Mouse (Mus musculus): ENCODE data around the gene Taf11. TPM values are rescaled to one million over a fixed set of nuclear protein-coding genes. Genes with fewer than 3 reads are reported as not detected.

Taf11 gene
- 95.5 and 96.3 TPM in 2 replicates for polyA plus RNA-seq (2016; fragmentation: Nextera tagmentation; extraction: Ambion mirVana)

- Histone ChIP-seq H3K36me3 (peaks cover 6% of the 10 kb centered on the region), H3K4me1 (peaks cover 46% of the 10 kb centered on the region), H3K27ac (replicated peaks) (peak within 1 kb of the TSS; percentile 91), H3K27me3 (ENCODE audit: low read depth, poor library complexity, severe bottlenecking) (no peaks in the 10 kb centered on the region), H3K9me3 (replicated peaks) (no peaks in the 10 kb centered on the region), H3K4me3 (peak within 1 kb of the TSS; percentile 98)
- DNase-seq (ENCODE audit: low spot score): no peak
- WGBS: 2% methylated on average over 53 of the region's 53 CpGs
Measured at GRCm38 (mm10) chr17:27909622-27910500, at the start of gene Taf11. Taf11 (minus strand) TSS chr17:27909844.

DNA sequence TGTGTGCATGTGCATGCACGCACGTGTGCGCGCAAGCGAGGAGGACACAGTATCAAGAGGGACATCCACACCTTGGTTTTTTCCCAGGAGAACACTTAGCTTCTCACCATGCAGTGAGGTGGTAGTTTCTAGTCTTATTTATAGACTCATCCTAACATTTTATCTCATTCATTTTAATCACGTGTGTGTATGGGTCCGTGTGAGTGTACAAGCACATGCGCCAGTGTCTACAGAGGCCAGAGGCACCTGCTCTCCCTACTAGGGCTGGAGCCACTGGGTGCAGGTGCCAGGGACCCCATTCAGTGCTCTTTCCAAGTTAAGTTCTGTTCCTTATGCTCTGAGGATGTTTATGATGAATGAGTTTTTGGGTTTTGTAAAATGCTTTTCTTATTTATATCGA lies 48.0 kb upstream of the Taf11 start:
- no peaks in the 10 kb centered on the region for H3K9me3 ChIP-seq (replicated peaks)
- H3K36me3 ChIP-seq: no peaks in the 10 kb centered on the region
- H3K27me3 ChIP-seq (ENCODE audit: low read depth, poor library complexity, severe bottlenecking): no peaks in the 10 kb centered on the region
- WGBS: 96% methylated on average over 9 of the region's 9 CpGs
- H3K27ac ChIP-seq (replicated peaks): no peak overlapping the region
- no peak overlapping the region for H3K4me3 ChIP-seq
- no peak for DNase-seq (ENCODE audit: low spot score)
- peaks cover 12% of the 10 kb centered on the region; the same call in 1 of the 2 replicates for H3K4me1 ChIP-seq

- Histone ChIP-seq H3K27me3 (ENCODE audit: low read depth, poor library complexity, severe bottlenecking) (no peaks in the 10 kb centered on the region), H3K36me3 (no peaks in the 10 kb centered on the region), H3K4me1 (peaks cover 7% of the 10 kb centered on the region; the same call in 1 of the 2 replicates), H3K9me3 (replicated peaks) (no peaks in the 10 kb centered on the region), H3K4me3 (no peak overlapping the region), H3K27ac (replicated peaks) (peak overlapping the region; percentile 3; the same call in 1 of the 2 replicates)
- WGBS: 75% methylated on average over 14 of the region's 14 CpGs
- no peak for DNase-seq (ENCODE audit: low spot score)
Measured at GRCm38 (mm10) chr17:27954629-27955402, 45.2 kb upstream of the Taf11 start.

DNA sequence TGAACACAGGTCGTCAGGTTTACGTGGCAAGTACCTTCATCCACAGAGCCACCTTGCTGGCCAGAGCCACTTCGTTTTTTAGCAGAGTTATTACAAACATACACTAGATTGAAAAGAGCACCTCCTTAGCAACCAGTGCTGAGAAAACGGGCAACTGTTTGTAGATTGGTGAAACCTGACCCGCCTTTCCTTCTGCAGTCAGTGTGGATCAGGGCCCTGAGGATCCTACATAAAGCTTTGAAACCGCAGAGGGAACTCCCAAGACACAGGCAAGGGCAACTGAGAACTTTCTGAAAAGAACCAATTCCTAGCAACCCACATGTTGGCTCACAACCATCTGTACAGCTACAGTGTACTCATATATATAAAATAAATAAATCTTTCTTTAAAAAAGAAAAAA lies 43.5 kb upstream of the Taf11 start:
- H3K4me3 ChIP-seq: no peak overlapping the region
- peaks cover 7% of the 10 kb centered on the region; the same call in 1 of the 2 replicates for H3K4me1 ChIP-seq
- no peaks in the 10 kb centered on the region for H3K36me3 ChIP-seq
- no peaks in the 10 kb centered on the region for H3K9me3 ChIP-seq (replicated peaks)
- no peaks in the 10 kb centered on the region for H3K27me3 ChIP-seq (ENCODE audit: low read depth, poor library complexity, severe bottlenecking)
- H3K27ac ChIP-seq (replicated peaks): no peak overlapping the region
- WGBS: 77% methylated on average over 6 of the region's 6 CpGs
- DNase-seq (ENCODE audit: low spot score): no peak

- 92% methylated on average over 2 of the region's 2 CpGs for WGBS
Measured at GRCm38 (mm10) chr17:27947155-27947554, 37.5 kb upstream of the Taf11 start.

GRCm38 (mm10) chr17:27946371-27946770 lies 36.7 kb upstream of the Taf11 start:
- Histone ChIP-seq H3K9me3 (replicated peaks) (no peaks in the 10 kb centered on the region), H3K27me3 (ENCODE audit: low read depth, poor library complexity, severe bottlenecking) (no peaks in the 10 kb centered on the region), H3K27ac (replicated peaks) (0 out of 2 replicates have a peak overlapping the region, but pooled peaks have one; percentile 38), H3K4me1 (peaks cover 23% of the 10 kb centered on the region), H3K4me3 (no peak overlapping the region), H3K36me3 (no peaks in the 10 kb centered on the region)
- 91% methylated on average over 8 of the region's 8 CpGs for WGBS
- DNase-seq (ENCODE audit: low spot score): no peak

More at GRCm38 (mm10) chr17:27947155-27947554, 37.5 kb upstream of the Taf11 start:
- Histone ChIP-seq H3K4me1 (peaks cover 15% of the 10 kb centered on the region), H3K36me3 (no peaks in the 10 kb centered on the region), H3K27ac (replicated peaks) (0 out of 2 replicates have a peak overlapping the region, but pooled peaks have one; percentile 3), H3K9me3 (replicated peaks) (no peaks in the 10 kb centered on the region), H3K4me3 (no peak overlapping the region), H3K27me3 (ENCODE audit: low read depth, poor library complexity, severe bottlenecking) (no peaks in the 10 kb centered on the region)
- DNase-seq (ENCODE audit: low spot score): no peak

GRCm38 (mm10) chr17:27945546-27946216 lies 36.0 kb upstream of the Taf11 start:
- DNase-seq (ENCODE audit: low spot score): no peak
- no peak overlapping the region for H3K4me3 ChIP-seq
- H3K4me1 ChIP-seq: peaks cover 23% of the 10 kb centered on the region
- no peaks in the 10 kb centered on the region for H3K36me3 ChIP-seq
- no peaks in the 10 kb centered on the region for H3K9me3 ChIP-seq (replicated peaks)
- no peaks in the 10 kb centered on the region for H3K27me3 ChIP-seq (ENCODE audit: low read depth, poor library complexity, severe bottlenecking)
- WGBS: 72% methylated on average over 6 of the region's 6 CpGs
- H3K27ac ChIP-seq (replicated peaks): peak overlapping the region; percentile 38; the same call in 1 of the 2 replicates

- no peaks in the 10 kb centered on the region for H3K27me3 ChIP-seq (ENCODE audit: low read depth, poor library complexity, severe bottlenecking)
- H3K4me1 ChIP-seq: peaks cover 27% of the 10 kb centered on the region
- WGBS: 88% methylated on average over 4 of the region's 4 CpGs
- no peaks in the 10 kb centered on the region for H3K9me3 ChIP-seq (replicated peaks)
- no peak overlapping the region for H3K4me3 ChIP-seq
- H3K36me3 ChIP-seq: no peaks in the 10 kb centered on the region
- H3K27ac ChIP-seq (replicated peaks): no peak overlapping the region
- no peak for DNase-seq (ENCODE audit: low spot score)
Measured at GRCm38 (mm10) chr17:27942131-27942530, 32.5 kb upstream of the Taf11 start.

- DNase-seq (ENCODE audit: low spot score): no peak
- WGBS: 79% methylated on average over 2 of the region's 2 CpGs
- no peak overlapping the region for H3K4me3 ChIP-seq
- H3K27ac ChIP-seq (replicated peaks): no peak overlapping the region
- no peaks in the 10 kb centered on the region for H3K27me3 ChIP-seq (ENCODE audit: low read depth, poor library complexity, severe bottlenecking)
- H3K4me1 ChIP-seq: peaks cover 31% of the 10 kb centered on the region
- H3K36me3 ChIP-seq: no peaks in the 10 kb centered on the region
- H3K9me3 ChIP-seq (replicated peaks): no peaks in the 10 kb centered on the region
Measured at GRCm38 (mm10) chr17:27941698-27942097, 32.1 kb upstream of the Taf11 start.

GRCm38 (mm10) chr17:27941178-27941577 lies 31.5 kb upstream of the Taf11 start:
- DNase-seq (ENCODE audit: low spot score): no peak
- no peaks in the 10 kb centered on the region for H3K27me3 ChIP-seq (ENCODE audit: low read depth, poor library complexity, severe bottlenecking)
- 92% methylated on average over 5 of the region's 5 CpGs for WGBS

GRCm38 (mm10) chr17:27940352-27940751 lies 30.7 kb upstream of the Taf11 start:
- WGBS: 83% methylated on average over 4 of the region's 4 CpGs

More at GRCm38 (mm10) chr17:27941178-27941577, 31.5 kb upstream of the Taf11 start:
- H3K27ac ChIP-seq (replicated peaks): no peak overlapping the region
- H3K4me3 ChIP-seq: no peak overlapping the region
- H3K36me3 ChIP-seq: no peaks in the 10 kb centered on the region
- H3K4me1 ChIP-seq: peaks cover 26% of the 10 kb centered on the region
- H3K9me3 ChIP-seq (replicated peaks): no peaks in the 10 kb centered on the region

DNA sequence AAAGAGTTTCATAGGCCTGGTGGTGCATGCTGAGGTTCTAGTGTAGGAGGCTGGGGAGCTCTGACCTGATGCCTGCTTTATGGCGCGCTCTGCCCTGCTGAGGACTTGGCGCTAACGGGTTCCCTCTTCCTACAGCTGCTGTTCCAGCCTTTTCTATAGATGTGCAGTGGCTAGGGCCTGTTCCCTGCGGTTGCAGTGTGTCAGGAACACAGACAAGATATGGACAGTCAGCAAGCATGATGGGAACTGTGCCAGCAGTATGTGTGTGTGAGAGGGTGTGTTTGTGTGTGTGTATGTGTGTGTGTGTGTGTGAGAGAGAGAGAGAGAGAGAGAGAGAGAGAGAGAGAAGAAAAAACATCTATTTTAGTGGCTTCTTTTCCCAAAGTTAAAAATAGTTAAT lies 29.4 kb upstream of the Taf11 start:
- Histone ChIP-seq H3K4me3 (no peak overlapping the region), H3K4me1 (peaks cover 16% of the 10 kb centered on the region), H3K9me3 (replicated peaks) (no peaks in the 10 kb centered on the region), H3K36me3 (no peaks in the 10 kb centered on the region; the same call in 1 of the 2 replicates), H3K27ac (replicated peaks) (no peak overlapping the region), H3K27me3 (ENCODE audit: low read depth, poor library complexity, severe bottlenecking) (no peaks in the 10 kb centered on the region)
- 89% methylated on average over 5 of the region's 5 CpGs for WGBS
- no peak for DNase-seq (ENCODE audit: low spot score)

More at GRCm38 (mm10) chr17:27940352-27940751, 30.7 kb upstream of the Taf11 start:
- Histone ChIP-seq H3K36me3 (no peaks in the 10 kb centered on the region), H3K27me3 (ENCODE audit: low read depth, poor library complexity, severe bottlenecking) (no peaks in the 10 kb centered on the region), H3K4me1 (peaks cover 17% of the 10 kb centered on the region), H3K9me3 (replicated peaks) (no peaks in the 10 kb centered on the region), H3K27ac (replicated peaks) (no peak overlapping the region), H3K4me3 (no peak overlapping the region)
- no peak for DNase-seq (ENCODE audit: low spot score)

Data from midbrain, embryonic 10.5 days (tissue).